Mouse (Mus musculus) liver, embryonic 14.5 days (tissue): Measurements from ENCODE around the gene Ormdl3.
"Not testable (repeated sequence)": the region's sequence is repeated elsewhere in the genome, so short reads cannot be mapped to it uniquely, and the experiment has no call there.

Experiments
- CTCF ChIP-seq: IDR thresholded peaks from 2 replicates; pipeline ENCODE4 v1.5.1; 2016; ENCODE audit warnings: antibody characterized with exemption, low read depth, control low read depth
- EP300 ChIP-seq: IDR thresholded peaks from 2 replicates; pipeline ENCODE4 v1.6.1; 2016; ENCODE audit warnings: antibody characterized with exemption, low read depth

DNA sequence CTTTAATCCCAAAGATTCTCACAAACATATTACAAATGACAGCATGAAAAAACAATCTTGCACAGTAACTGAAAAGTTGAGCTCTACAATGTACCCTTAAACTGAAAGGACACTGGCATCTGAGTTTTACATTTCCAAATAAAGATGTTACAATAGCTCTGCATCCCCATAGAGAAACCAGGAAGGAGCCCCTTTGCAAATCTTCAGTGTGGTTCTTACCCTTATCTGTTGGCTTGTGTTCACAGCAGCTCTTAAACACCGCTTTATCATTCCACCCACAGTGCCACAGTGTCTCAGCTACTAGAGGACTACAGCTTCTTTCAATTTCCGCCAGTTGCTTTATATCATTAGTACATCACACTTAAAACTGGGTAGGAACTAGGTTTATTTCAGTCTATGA is 37.2 kb upstream of the Ormdl3 start:
- not testable (repeated sequence) for TF ChIP-seq CTCF, EP300
